Mouse (Mus musculus): ENCODE measurements around the gene Pald1. TPM values are rescaled to one million over a fixed set of nuclear protein-coding genes. Genes with fewer than 3 reads are reported as not detected.

Gene Pald1
- polyA plus RNA-seq, 1 experiment from 2014 or later, result 19.5 TPM

- Histone ChIP-seq H3K4me2 (ENCODE audit: low read length) (no peak overlapping the region), H3K36me3 (ENCODE audit: control insufficient read depth, insufficient read depth, low read length) (no peaks in the 10 kb centered on the region), H3K27me3 (ENCODE audit: control insufficient read depth, insufficient read depth, low read length) (no peaks in the 10 kb centered on the region), H3K27ac (replicated peaks in 1 of 2; ENCODE audit: control insufficient read depth in 1 of 2, insufficient read depth in 1 of 2, low read depth in 2 of 2, low read length in 2 of 2) (no peak overlapping the region), H3K4me3 (ENCODE audit: control insufficient read depth in 1 of 2, insufficient read depth in 1 of 2, low read depth in 1 of 2, low read length in 2 of 2) (no peak overlapping the region), H3K4me1 (ENCODE audit: control insufficient read depth in 2 of 2, insufficient read depth in 2 of 2, low read length in 2 of 2) (peaks cover 21 to 26% of the 10 kb centered on the region in 2 experiments), H3K9me3 (ENCODE audit: control insufficient read depth, low read length) (no peaks in the 10 kb centered on the region), H3K9ac (ENCODE audit: low read length) (no peak overlapping the region)
- WGBS, result 56% methylated on average over 2 of the region's 2 CpGs
- ATAC-seq (ENCODE audit: insufficient number of reproducible peaks, insufficient read depth, low FRiP score, low read depth), result no peak
These were observed 108.8 kb downstream of the Pald1 start for GRCm38 (mm10) chr10:61274532-61274931.

- peak overlapping the region; percentile 96 for H3K4me2 ChIP-seq (ENCODE audit: low read length)
- H3K4me1 ChIP-seq (ENCODE audit: control insufficient read depth in 2 of 2, insufficient read depth in 2 of 2, low read length in 2 of 2), result peaks cover 21 to 26% of the 10 kb centered on the region in 2 experiments
- H3K27me3 ChIP-seq (ENCODE audit: control insufficient read depth, insufficient read depth, low read length), result no peaks in the 10 kb centered on the region
- peak overlapping the region; percentile 40 to 57; a peak in 3 of 4 replicates for H3K4me3 ChIP-seq (ENCODE audit: control insufficient read depth in 1 of 2, insufficient read depth in 1 of 2, low read depth in 1 of 2, low read length in 2 of 2)
- WGBS, result 66% methylated on average over 7 of the region's 7 CpGs
- no peak for ATAC-seq (ENCODE audit: insufficient number of reproducible peaks, insufficient read depth, low FRiP score, low read depth)
- no peak overlapping the region for H3K27ac ChIP-seq (replicated peaks in 1 of 2; ENCODE audit: control insufficient read depth in 1 of 2, insufficient read depth in 1 of 2, low read depth in 2 of 2, low read length in 2 of 2)
- H3K9me3 ChIP-seq (ENCODE audit: control insufficient read depth, low read length), result no peaks in the 10 kb centered on the region
- H3K9ac ChIP-seq (ENCODE audit: low read length), result peak overlapping the region; percentile 78
- no peaks in the 10 kb centered on the region for H3K36me3 ChIP-seq (ENCODE audit: control insufficient read depth, insufficient read depth, low read length)
These were observed 109.5 kb downstream of the Pald1 start for GRCm38 (mm10) chr10:61273844-61274215.

GRCm38 (mm10) chr10:61273081-61273843 lies 110.1 kb downstream of the Pald1 start, which contains the start of gene Adamts14:
TSS of gene Adamts14 (minus strand) at chr10:61273438.
- 1% methylated on average over 51 of the region's 75 CpGs for WGBS

DNA sequence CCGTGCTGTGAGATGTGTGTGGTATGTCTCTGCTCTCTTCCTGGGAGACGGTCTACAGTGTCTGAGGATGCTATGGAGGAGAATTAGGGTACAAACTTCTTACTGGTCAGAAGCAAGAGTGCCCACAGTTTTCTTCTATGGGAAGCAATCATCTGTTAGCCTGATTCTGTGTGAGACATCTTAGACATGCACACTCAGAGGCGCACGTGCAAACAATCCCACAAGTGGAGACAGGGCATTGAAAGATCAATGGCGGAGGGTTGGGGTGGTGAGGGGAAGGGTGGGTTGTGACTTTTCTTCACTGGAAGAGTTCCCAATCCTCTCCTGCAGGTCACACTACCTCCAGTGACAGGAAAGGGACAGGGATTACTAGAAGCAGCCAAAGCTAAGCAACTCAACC lies 110.7 kb downstream of the Pald1 start:
- Histone ChIP-seq H3K4me1 (ENCODE audit: control insufficient read depth in 2 of 2, insufficient read depth in 2 of 2, low read length in 2 of 2) (peaks cover 18 to 21% of the 10 kb centered on the region in 2 experiments), H3K27me3 (ENCODE audit: control insufficient read depth, insufficient read depth, low read length) (no peaks in the 10 kb centered on the region), H3K4me2 (ENCODE audit: low read length) (peak overlapping the region; percentile 96), H3K4me3 (ENCODE audit: control insufficient read depth in 1 of 2, insufficient read depth in 1 of 2, low read depth in 1 of 2, low read length in 2 of 2) (peak overlapping the region; percentile 57), H3K9ac (ENCODE audit: low read length) (peak overlapping the region; percentile 78), H3K27ac (replicated peaks in 1 of 2; ENCODE audit: control insufficient read depth in 1 of 2, insufficient read depth in 1 of 2, low read depth in 2 of 2, low read length in 2 of 2) (peak overlapping the region in 1 of 2 experiments; percentile 24; a peak in 1 of 4 replicates), H3K36me3 (ENCODE audit: control insufficient read depth, insufficient read depth, low read length) (no peaks in the 10 kb centered on the region), H3K9me3 (ENCODE audit: control insufficient read depth, low read length) (no peaks in the 10 kb centered on the region)
- WGBS, result 55% methylated on average over 5 of the region's 5 CpGs
- no peak for ATAC-seq (ENCODE audit: insufficient number of reproducible peaks, insufficient read depth, low FRiP score, low read depth)

More at GRCm38 (mm10) chr10:61273081-61273843, 110.1 kb downstream of the Pald1 start, which contains the start of gene Adamts14:
- ATAC-seq (ENCODE audit: insufficient number of reproducible peaks, insufficient read depth, low FRiP score, low read depth), result peak; percentile 44
- H3K27me3 ChIP-seq (ENCODE audit: control insufficient read depth, insufficient read depth, low read length), result no peaks in the 10 kb centered on the region
- peak within 1 kb of the TSS in 1 of 2 experiments; percentile 24; a peak in 1 of 4 replicates for H3K27ac ChIP-seq (replicated peaks in 1 of 2; ENCODE audit: control insufficient read depth in 1 of 2, insufficient read depth in 1 of 2, low read depth in 2 of 2, low read length in 2 of 2)
- peaks cover 21 to 26% of the 10 kb centered on the region in 2 experiments for H3K4me1 ChIP-seq (ENCODE audit: control insufficient read depth in 2 of 2, insufficient read depth in 2 of 2, low read length in 2 of 2)
- peak within 1 kb of the TSS; percentile 96 for H3K4me2 ChIP-seq (ENCODE audit: low read length)
- H3K4me3 ChIP-seq (ENCODE audit: control insufficient read depth in 1 of 2, insufficient read depth in 1 of 2, low read depth in 1 of 2, low read length in 2 of 2), result peak within 1 kb of the TSS; percentile 57
- H3K9ac ChIP-seq (ENCODE audit: low read length), result peak within 1 kb of the TSS; percentile 78
- no peaks in the 10 kb centered on the region for H3K36me3 ChIP-seq (ENCODE audit: control insufficient read depth, insufficient read depth, low read length)
- no peaks in the 10 kb centered on the region for H3K9me3 ChIP-seq (ENCODE audit: control insufficient read depth, low read length)

- 0 out of 4 replicates have a peak overlapping the region, but pooled peaks of 1 of the 2 experiments have one; percentile 57 for H3K4me3 ChIP-seq (ENCODE audit: control insufficient read depth in 1 of 2, insufficient read depth in 1 of 2, low read depth in 1 of 2, low read length in 2 of 2)
- no peaks in the 10 kb centered on the region for H3K27me3 ChIP-seq (ENCODE audit: control insufficient read depth, insufficient read depth, low read length)
- peaks cover 18 to 21% of the 10 kb centered on the region in 2 experiments for H3K4me1 ChIP-seq (ENCODE audit: control insufficient read depth in 2 of 2, insufficient read depth in 2 of 2, low read length in 2 of 2)
- peak overlapping the region; percentile 96 for H3K4me2 ChIP-seq (ENCODE audit: low read length)
- peak overlapping the region in 1 of 2 experiments; percentile 24; a peak in 1 of 4 replicates for H3K27ac ChIP-seq (replicated peaks in 1 of 2; ENCODE audit: control insufficient read depth in 1 of 2, insufficient read depth in 1 of 2, low read depth in 2 of 2, low read length in 2 of 2)
- H3K9ac ChIP-seq (ENCODE audit: low read length), result peak overlapping the region; percentile 78; the same call in 1 of the 2 replicates
- H3K9me3 ChIP-seq (ENCODE audit: control insufficient read depth, low read length), result no peaks in the 10 kb centered on the region
- ATAC-seq (ENCODE audit: insufficient number of reproducible peaks, insufficient read depth, low FRiP score, low read depth), result no peak
- no peaks in the 10 kb centered on the region for H3K36me3 ChIP-seq (ENCODE audit: control insufficient read depth, insufficient read depth, low read length)
- WGBS, result 29% methylated on average over 8 of the region's 8 CpGs
These were observed 111.2 kb downstream of the Pald1 start for GRCm38 (mm10) chr10:61272089-61272626.

Other genes starting within 250 kb of the Pald1 start
- 33.0 and 34.5 TPM in 2 replicates for gene Sgpl1, start 235.8 kb downstream of the Pald1 start, polyA plus RNA-seq (2014; fragmentation: Nextera tagmentation; extraction: Ambion mirVana)
- gene Tbata, start 211.6 kb downstream of the Pald1 start, polyA plus RNA-seq (2014; fragmentation: Nextera tagmentation; extraction: Ambion mirVana), result not detected in 2 replicates
- gene Adamts14, start 110.1 kb downstream of the Pald1 start, polyA plus RNA-seq (2014; fragmentation: Nextera tagmentation; extraction: Ambion mirVana), result 0.97 and 1.1 TPM in 2 replicates
- 0.11 TPM in 1 of 2 replicates, not detected in the other for gene Prf1, start 85.7 kb downstream of the Pald1 start, polyA plus RNA-seq (2014; fragmentation: Nextera tagmentation; extraction: Ambion mirVana)
- 0.12 and 0.15 TPM in 2 replicates for gene Nodal, start 34.4 kb upstream of the Pald1 start, polyA plus RNA-seq (2014; fragmentation: Nextera tagmentation; extraction: Ambion mirVana)
- gene Eif4ebp2, start 69.1 kb upstream of the Pald1 start, polyA plus RNA-seq (2014; fragmentation: Nextera tagmentation; extraction: Ambion mirVana), result 36.6 and 36.9 TPM in 2 replicates
- gene Lrrc20, start 92.3 kb upstream of the Pald1 start, polyA plus RNA-seq (2014; fragmentation: Nextera tagmentation; extraction: Ambion mirVana), result 10.5 and 13.3 TPM in 2 replicates
- 0.05 TPM in 1 of 2 replicates, not detected in the other for gene Npffr1, start 212.0 kb upstream of the Pald1 start, polyA plus RNA-seq (2014; fragmentation: Nextera tagmentation; extraction: Ambion mirVana)